Mouse (Mus musculus): ENCODE results near the gene Nfatc2ip. TPM values are rescaled to one million over a fixed set of nuclear protein-coding genes. Genes with fewer than 3 reads are reported as not detected.

Gene Nfatc2ip
- polyA plus RNA-seq, 1 experiment: 6.4 TPM

DNA sequence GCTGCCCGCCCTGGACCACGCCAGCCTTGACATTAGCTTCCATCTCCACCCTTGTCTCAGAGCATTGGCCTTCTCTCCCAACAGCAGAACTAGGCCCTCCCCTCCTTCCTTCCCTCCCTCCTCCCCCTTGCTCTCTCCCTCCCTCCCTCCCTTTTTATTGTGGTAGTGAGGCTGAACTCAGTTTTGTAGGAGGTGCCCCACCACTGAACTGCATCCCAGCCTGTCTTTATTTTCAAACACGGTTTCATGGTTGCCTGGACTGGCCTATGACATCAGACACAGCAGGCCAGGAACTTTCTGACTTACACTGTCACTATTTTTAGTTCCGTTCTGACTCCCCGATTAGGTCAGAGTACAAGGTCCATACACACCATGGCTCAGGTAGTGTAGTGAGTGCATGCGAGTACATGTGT, 56.3 kb downstream of the Nfatc2ip start:
- H3K27me3 ChIP-seq (ENCODE audit: control insufficient read depth, insufficient read depth, low read length): no peaks in the 10 kb centered on the region
- no peak overlapping the region for H3K4me3 ChIP-seq (replicated peaks; ENCODE audit: insufficient read depth, low read depth, low read length)
- no peaks in the 10 kb centered on the region for H3K4me1 ChIP-seq (ENCODE audit: control insufficient read depth, insufficient read depth, low read length)
- 72% methylated on average over 6 of the region's 6 CpGs for WGBS
- no peak for TF ChIP-seq CTCF (IDR thresholded peaks at IDR 0.05; ENCODE audit: borderline replicate concordance, insufficient read depth, low read depth, low read length)
- no peak for TF ChIP-seq POLR2A (IDR thresholded peaks at IDR 0.05; ENCODE audit: borderline replicate concordance, insufficient read depth, low read length)
- no peak for DNase-seq
- no peak overlapping the region for H3K27ac ChIP-seq (ENCODE audit: insufficient read depth, low read length)

DNA sequence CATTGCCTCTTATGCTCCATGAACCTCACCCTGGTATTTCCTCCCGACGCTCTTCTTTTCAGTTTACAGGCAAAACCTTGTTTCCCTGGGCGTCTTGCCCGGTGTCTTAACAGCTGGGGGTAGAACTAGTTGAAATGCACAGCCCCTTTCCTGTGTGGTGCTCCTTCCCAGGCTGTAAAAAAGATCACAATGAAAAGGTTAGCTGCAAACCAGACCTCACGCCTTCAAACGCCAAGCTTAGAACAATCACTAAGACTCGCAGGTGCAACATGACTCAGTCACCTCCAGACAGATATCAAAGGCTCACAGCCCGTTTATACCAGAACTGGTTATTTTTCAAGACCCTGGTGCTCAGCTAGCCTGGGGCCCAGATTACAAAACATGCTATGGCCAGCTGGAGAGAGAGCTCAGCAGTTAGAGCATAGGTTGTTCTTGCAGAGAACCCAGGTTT, 57.0 kb downstream of the Nfatc2ip start:
- Histone ChIP-seq H3K27ac (ENCODE audit: insufficient read depth, low read length) (no peak overlapping the region), H3K4me3 (replicated peaks; ENCODE audit: insufficient read depth, low read depth, low read length) (no peak overlapping the region), H3K27me3 (ENCODE audit: control insufficient read depth, insufficient read depth, low read length) (no peaks in the 10 kb centered on the region), H3K4me1 (ENCODE audit: control insufficient read depth, insufficient read depth, low read length) (no peaks in the 10 kb centered on the region)
- no peak for DNase-seq
- WGBS: 58% methylated on average over 8 of the region's 8 CpGs
- TF ChIP-seq POLR2A (IDR thresholded peaks at IDR 0.05; ENCODE audit: borderline replicate concordance, insufficient read depth, low read length) (no peak), CTCF (IDR thresholded peaks at IDR 0.05; ENCODE audit: borderline replicate concordance, insufficient read depth, low read depth, low read length) (no peak)

DNA sequence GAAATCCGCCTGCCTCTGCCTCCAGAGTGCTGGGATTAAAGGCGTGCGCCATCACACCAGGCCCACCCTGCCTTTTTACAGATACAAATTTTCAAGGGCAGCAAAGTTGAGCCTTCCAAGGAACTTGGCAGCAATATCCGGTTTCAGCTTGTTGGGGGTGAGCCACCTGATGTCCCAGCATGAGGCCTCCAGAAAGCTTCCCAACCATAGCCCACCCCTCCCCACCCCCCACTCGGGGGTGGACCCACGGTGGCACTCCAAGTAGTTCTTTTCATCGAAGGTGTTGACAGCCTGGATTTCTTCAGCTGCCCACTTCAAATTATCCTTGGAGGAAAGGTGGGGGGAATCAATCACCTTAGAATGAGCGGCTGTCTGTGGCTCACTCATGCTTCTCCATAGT, 57.6 kb downstream of the Nfatc2ip start:
- Histone ChIP-seq H3K4me1 (ENCODE audit: control insufficient read depth, insufficient read depth, low read length) (no peaks in the 10 kb centered on the region), H3K4me3 (replicated peaks; ENCODE audit: insufficient read depth, low read depth, low read length) (no peak overlapping the region), H3K27ac (ENCODE audit: insufficient read depth, low read length) (no peak overlapping the region), H3K27me3 (ENCODE audit: control insufficient read depth, insufficient read depth, low read length) (no peaks in the 10 kb centered on the region)
- WGBS: 66% methylated on average over 8 of the region's 8 CpGs
- DNase-seq: no peak
- TF ChIP-seq CTCF (IDR thresholded peaks at IDR 0.05; ENCODE audit: borderline replicate concordance, insufficient read depth, low read depth, low read length) (no peak), POLR2A (IDR thresholded peaks at IDR 0.05; ENCODE audit: borderline replicate concordance, insufficient read depth, low read length) (no peak)

DNA sequence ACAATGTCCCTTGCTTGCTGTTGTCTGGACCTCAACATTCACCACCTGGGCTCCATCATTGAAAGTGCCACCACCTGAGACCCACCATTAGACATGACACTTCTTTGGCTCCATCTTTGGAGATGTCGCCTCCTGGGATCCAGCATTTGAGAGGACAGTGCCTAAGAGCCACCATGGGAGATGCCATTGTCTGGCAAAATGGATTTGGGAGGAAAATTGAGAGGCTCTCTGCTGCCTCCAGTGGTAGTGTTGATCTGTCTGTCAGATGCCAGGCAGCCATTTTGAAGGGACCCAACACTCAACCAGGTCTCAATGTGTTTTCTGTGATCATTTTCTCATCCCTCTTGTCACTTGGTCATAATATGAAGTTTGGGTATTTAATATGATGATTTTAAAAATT, 61.0 kb downstream of the Nfatc2ip start:
- H3K27me3 ChIP-seq (ENCODE audit: control insufficient read depth, insufficient read depth, low read length): no peaks in the 10 kb centered on the region
- peak; percentile 34; the same call in 1 of the 2 replicates for TF ChIP-seq CTCF (IDR thresholded peaks at IDR 0.05; ENCODE audit: borderline replicate concordance, insufficient read depth, low read depth, low read length)
- no peak for TF ChIP-seq POLR2A (IDR thresholded peaks at IDR 0.05; ENCODE audit: borderline replicate concordance, insufficient read depth, low read length)
- H3K27ac ChIP-seq (ENCODE audit: insufficient read depth, low read length): no peak overlapping the region
- DNase-seq: no peak
- no peak overlapping the region for H3K4me3 ChIP-seq (replicated peaks; ENCODE audit: insufficient read depth, low read depth, low read length)
- H3K4me1 ChIP-seq (ENCODE audit: control insufficient read depth, insufficient read depth, low read length): no peaks in the 10 kb centered on the region
- 85% methylated on average over 1 of the region's 1 CpGs for WGBS

Other genes with a start within 250 kb of the Nfatc2ip start
- gene Xpo6, start 196.2 kb downstream of the Nfatc2ip start, polyA plus RNA-seq (2012; rRNA removed): 154 and 162 TPM in 2 replicates
- gene Sbk1, start 124.1 kb downstream of the Nfatc2ip start, polyA plus RNA-seq (2012; rRNA removed): 227 and 282 TPM in 2 replicates
- 1.6 and 1.9 TPM in 2 replicates for gene Lat, start 27.2 kb downstream of the Nfatc2ip start, polyA plus RNA-seq (2012; rRNA removed)
- 206 and 218 TPM in 2 replicates for gene Spns1, start 19.3 kb downstream of the Nfatc2ip start, polyA plus RNA-seq (2012; rRNA removed)
- 0.21 and 0.23 TPM in 2 replicates for gene Cd19, start 18.2 kb upstream of the Nfatc2ip start, polyA plus RNA-seq (2012; rRNA removed)
- gene Rabep2, start 32.0 kb upstream of the Nfatc2ip start, polyA plus RNA-seq (2012; rRNA removed): 22.2 and 24.0 TPM in 2 replicates
- gene Atp2a1, start 66.4 kb upstream of the Nfatc2ip start, polyA plus RNA-seq (2012; rRNA removed): 0.38 and 0.46 TPM in 2 replicates
- gene Sh2b1, start 78.7 kb upstream of the Nfatc2ip start, polyA plus RNA-seq (2012; rRNA removed): 69.0 and 69.5 TPM in 2 replicates
- 123 and 124 TPM in 2 replicates for gene Tufm, start 90.6 kb upstream of the Nfatc2ip start, polyA plus RNA-seq (2012; rRNA removed)
- gene Atxn2l, start 106.7 kb upstream of the Nfatc2ip start, polyA plus RNA-seq (2012; rRNA removed): 139 and 154 TPM in 2 replicates
- gene Eif3c, start 169.7 kb upstream of the Nfatc2ip start, polyA plus RNA-seq (2012; rRNA removed): 115 and 116 TPM in 2 replicates
- 0.87 and 0.98 TPM in 2 replicates for gene Apobr, start 188.2 kb upstream of the Nfatc2ip start, polyA plus RNA-seq (2012; rRNA removed)
- 38.1 and 44.2 TPM in 2 replicates for gene Cln3, start 189.1 kb upstream of the Nfatc2ip start, polyA plus RNA-seq (2012; rRNA removed)
- not detected in 2 replicates for gene Il27, start 198.2 kb upstream of the Nfatc2ip start, polyA plus RNA-seq (2012; rRNA removed)
- 9.3 and 10.6 TPM in 2 replicates for gene Nupr1, start 234.1 kb upstream of the Nfatc2ip start, polyA plus RNA-seq (2012; rRNA removed)

Data from cerebellum, adult 2 months (tissue).